Mouse (Mus musculus) layer of hippocampus, postnatal 10 days (tissue): Measurements from ENCODE around the gene Arhgef28. TPM values are rescaled to one million over a fixed set of nuclear protein-coding genes. Genes with fewer than 3 reads are reported as not detected.

Source experiments
- DNase-seq, 2 experiments: peaks; one replicate each; pipeline ENCODE4 v3.0.0; 2021; ENCODE audit warnings: low spot score in 2 of 2
- long read RNA-seq: library from polyadenylated mRNA; stranded (forward); transcript quantifications from one replicate; pipeline ENCODE4 v2.0.0, GENCODE M21; 2023
- total RNA-seq, 2 experiments: library from RNA; stranded (reverse); gene quantifications; 2 replicates each; pipeline ENCODE4 v1.2.3; 2021

The Arhgef28 gene
- total RNA-seq, result 10 to 100 TPM; 76.3 to 80.5 TPM
- long read RNA-seq, partial matches to known transcripts, result 5 of 8 reads
- long read RNA-seq, other reads (novel, unspliced or antisense), result 3 of 8 reads

DNA sequence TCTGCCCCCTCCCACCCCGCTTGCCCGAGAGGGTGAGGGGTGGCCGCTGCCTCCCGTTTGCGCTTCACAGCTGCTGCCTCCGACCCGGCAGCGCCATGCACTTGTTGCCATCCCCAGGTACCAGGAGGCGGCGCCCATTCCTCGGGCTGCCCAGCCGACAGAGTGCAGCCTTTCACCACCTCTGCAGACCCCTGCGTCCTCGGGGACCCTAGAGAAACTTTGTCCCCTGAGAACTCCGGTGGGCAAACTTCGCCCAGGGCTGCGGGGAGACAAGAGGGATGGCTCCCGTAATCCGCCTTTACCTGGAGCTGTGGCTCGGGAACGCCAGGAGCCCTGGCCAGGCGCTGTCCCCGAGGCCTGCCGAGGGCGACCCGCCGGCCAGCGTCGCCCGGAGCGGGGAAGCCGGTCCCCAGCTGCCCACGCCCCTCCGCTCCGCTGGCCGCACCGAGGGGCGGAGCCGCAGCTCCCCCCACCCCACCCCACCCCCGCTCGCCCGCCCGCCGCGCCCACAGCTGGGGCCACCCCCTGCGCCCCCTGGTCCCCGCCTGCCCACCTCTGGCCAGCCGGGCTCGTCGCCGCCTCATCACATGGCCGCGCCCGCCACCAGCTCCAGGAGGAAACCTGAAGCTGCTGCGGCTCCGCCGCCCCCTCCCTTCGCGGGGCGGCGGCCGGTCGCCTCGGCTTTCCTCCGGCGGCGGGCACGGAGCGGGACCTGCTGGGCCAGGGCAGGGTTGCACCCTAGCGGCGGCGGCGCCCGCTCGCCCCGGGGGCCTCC lies at the start of gene Arhgef28:
Gene Arhgef28, minus strand, starts transcription at position 669 of the 775 bp plus-strand sequence.
- peak; percentile 43 to 68 for DNase-seq

DNA sequence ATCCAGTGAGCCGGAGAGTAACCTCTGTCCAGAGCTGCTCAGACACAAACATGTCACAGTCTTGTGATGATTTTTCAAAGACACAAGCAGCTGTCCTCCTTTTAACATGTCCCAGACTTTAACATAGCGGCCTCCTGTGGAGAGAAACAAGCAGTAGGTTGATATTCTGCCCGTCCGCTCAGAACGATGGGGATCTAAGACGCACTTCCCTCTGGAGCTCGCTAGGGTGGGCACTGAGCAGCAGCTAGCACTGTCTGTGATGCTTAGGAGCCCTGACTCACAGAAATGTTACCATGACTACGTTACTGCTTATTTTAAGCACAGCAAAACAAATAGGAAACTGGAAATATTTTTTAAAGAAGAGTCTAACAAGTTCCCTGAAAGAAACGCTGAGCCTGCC lies 48.7 kb upstream of the Arhgef28 start:
- peak; percentile 37 to 60 for DNase-seq

DNA sequence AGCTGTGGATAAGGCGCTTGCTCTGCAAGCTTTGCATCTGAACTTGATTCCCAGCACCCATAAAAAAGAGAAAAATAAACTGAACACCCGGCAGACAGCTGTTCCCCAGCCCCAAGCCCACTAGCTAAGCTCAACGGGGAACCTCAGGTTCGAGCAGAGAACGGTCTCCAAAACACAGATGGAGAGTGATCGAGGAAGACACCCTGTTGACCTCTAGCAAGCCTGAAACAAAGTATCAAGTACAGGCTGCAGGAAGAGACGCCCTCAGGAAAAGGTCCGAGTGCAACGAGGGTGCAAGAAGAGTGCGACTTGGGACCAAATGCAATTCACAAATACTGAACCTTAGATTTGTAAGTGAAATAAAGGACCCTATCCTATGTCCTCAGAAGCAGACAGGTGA lies 43.4 kb upstream of the Arhgef28 start:
- DNase-seq, result no peak

DNA sequence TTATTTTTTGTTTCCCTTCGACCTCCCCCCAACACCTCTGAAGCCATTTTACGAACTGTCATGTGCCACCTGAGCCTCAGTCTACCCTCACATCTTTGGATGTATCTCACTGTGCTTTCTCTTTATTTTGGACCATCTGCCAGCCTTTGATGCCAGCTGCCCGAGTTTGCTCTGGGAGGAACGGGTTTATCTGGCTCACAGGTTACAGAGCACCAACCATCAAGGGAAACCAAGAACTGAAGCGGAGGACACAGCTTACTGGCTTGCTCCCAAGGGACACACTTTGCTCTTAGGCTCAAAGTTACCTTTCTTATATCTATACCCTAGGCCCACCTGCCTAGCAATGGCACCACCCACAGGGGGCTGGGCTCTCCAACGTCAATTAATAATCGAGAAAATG lies 39.1 kb upstream of the Arhgef28 start:
- DNase-seq, result no peak

DNA sequence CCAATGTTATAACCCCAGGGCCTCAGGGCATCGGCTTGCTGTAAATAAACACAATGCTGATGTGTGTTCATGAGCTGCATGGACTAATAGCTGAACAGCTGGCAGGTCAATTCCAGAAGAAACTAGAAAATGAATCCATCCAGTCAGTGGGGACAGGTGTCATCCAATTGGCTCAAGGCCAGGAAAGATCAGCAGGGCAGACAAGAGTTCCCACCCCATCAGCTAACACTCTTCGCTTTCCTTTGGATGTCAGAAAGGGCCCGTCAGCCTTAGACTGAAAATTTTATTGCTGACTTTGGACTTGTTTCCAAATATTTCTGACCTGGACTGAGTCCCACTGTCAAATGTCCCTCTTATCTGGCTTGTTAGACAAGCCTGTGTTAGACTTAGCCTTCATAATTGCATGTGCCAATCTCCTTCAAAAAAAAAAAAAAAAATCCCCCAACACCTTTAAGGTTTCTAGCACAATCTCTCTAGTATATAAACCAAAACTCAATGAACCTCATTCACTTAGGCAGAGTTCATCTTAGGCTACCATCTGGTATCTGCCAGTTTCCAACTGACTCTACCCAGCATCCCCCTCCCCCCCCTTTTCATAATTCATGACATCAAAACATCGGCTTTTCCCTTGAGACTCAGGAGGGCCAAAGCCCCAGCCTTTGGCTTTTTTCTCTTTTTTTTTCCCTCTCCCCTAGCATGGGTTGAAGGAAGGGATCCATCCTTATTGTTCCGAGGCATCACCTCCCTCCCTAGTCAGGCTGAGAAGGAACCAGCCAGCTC lies 38.5 kb upstream of the Arhgef28 start:
- no peak for DNase-seq

DNA sequence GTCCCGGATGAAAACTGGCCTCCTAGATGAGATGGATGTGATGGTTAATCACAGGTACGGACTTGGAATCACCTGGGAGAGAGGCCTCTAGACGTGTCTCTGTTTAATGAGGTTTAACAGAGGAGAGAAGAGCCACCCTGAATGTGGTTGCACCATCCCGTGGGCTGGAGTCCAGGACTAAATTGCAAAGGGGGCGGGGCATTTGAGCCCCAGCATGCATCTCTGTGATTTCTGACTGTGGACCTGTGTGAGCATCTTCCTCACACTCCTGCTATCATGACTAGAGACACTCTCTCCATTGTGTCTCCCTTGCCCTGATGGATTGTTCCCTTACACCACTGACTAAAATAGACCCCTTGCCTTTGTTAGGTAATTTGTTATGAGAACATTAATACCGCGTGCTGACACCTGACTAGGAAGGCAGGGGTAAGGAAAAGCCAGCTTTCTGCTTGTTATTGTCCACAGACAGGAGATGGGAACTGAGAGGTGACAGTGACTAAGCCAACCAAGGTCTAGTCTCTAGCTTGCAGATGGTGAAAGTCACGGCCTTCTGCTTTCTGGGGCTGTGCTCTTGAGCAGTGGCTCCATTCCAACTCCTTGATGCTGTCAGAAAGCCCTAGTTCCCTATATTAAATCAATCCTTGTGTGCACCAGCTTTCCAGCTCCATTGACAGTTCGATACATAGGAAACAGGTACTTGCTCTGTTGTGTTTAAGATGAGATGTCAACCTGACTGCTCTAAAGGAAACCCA lies 35.5 kb upstream of the Arhgef28 start:
- no peak for DNase-seq

DNA sequence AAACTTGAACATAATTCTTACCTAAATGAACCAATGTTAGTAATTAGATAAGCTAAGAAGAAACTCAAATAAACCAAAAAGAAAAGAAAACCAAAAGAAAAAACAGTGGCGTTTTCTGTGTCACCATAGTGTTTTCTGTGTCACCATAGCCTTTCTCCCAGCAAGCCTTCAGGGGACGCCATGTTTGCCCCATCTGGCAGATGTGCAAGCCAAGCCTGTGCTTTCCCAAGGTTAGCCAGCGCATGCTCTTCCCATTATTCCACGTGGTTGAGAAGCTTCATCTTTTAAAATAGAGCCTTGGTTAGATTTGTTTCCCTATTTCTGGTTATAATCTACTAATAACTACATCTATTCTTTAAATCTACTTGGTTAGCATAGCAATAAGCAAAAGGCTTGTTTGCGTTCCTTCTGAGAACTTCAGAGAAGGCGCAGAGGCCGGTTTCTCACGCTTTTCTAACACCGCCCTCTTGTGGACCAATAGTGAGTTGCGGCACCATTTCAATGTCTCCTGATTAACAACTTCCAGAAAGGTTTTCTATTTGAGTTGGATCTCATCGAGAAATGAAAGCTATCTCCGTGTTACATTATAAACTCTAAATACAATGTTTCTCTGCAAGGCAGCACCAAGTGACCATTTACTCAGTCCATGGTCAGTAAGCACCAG lies 33.9 kb upstream of the Arhgef28 start:
- peak; percentile 86 for DNase-seq

DNA sequence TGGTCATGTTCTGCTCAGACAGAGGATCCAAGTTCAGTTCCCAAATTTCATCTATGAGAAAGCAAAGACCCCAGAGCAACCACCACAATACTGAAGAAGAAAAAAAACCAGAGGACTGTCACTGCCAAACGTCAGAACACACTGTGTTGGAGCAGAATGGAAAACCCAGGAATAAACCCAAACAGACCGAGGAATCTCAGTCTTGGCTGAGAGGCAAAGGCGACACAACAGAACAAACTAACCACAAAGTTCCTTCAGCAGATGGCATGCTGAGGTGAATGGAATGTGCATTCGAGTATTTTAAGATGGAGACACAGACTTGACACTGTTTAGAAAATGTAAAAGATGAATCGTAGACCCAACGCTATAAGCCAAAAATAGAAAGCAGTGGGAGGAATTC lies 29.2 kb upstream of the Arhgef28 start:
- DNase-seq, result no peak

DNA sequence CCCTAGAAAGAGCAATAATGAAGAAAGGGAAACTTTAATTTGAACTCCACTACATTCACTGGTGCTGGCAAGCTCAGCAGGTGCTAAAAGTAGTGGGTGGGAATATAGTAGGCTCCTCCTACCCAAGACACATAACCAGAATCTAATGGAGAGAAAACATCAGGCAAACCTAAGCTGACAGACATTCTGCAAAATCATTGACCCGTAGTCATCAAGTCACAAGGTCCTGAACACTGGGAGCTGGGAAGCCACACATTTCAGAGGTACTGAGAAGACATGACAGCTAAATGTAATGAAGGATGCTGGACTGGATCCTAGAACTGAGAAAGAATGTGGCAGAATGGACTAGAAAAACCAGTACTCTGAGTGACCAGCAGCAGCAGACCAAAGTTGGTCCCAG lies 24.3 kb upstream of the Arhgef28 start:
- DNase-seq, result no peak

DNA sequence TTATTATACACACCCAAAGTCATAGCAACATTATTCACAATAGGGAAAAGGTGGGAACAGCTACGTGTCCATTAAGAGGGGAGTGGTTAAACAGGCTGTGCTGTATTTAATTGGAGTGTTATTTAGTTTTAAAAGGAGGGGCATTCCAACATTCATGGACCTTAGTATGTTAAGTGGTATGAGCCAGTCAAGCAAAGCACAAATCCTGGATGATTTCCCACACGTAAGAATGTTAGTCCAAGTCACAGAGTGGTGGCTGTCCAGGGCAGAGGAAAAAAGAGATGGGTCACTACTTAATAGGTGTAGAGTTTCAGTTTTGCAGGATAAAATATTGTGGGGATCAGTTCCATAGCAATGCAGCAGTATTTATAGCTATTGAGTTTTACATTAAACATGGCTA lies 20.0 kb upstream of the Arhgef28 start:
- no peak for DNase-seq

DNA sequence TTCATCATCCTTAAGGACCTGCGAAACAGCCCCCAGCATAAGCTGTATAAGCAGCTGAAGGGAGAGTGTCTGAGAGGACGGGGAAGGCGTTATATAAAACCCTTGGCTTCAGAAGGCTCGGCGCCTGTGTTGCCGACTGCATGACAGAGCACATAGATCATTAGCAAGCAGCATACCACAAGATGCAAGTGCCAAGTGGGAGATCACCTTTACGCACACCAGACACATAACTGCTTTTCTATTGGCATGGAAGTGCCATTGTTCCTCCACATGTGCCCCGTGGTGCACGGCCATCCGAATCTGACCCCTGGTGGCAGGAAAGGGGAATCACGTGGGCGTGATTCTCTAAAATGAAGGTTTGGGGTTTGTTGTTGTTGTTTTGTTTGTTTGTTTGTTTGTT lies 16.6 kb upstream of the Arhgef28 start:
- peak in 1 of 2 experiments; percentile 50 for DNase-seq

DNA sequence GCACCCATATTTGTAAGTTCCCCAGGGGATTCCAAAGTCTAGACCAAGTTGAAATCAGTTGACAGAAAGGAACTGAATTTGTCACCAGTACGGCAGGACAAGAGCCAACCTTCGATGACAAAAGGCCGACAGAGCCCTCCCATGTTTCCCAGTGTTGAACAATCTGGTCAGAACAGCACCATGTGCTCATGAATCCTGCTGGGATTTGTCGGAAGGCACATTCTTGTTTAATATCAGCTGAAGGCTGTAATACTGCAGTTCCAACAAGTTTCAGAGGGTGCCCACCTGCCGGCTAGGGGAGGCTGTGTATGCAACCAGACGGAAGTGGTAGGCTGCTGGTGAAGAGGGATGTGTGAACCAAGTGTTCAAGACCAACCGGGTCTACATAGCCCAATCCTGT lies 3.9 kb upstream of the Arhgef28 start:
- DNase-seq, result no peak

DNA sequence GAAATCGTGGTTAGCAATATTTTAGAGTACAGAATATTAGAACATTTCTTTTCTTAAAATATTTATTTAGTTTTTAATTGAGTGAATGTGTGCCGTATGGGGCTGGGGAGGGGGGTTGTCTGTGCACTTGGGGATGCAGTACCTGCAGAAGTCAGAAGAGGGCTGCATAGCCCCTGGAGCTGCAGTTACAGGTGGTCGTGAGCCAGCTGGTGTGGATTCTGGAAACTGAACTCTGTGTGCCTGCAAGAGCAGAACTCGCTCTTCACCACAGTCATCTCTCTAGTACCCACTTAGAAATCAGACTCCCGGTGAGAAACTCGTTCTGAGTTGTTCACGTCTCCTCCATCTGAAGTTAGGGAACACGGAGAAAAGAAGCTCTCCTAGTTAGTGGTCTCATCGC lies 2.6 kb upstream of the Arhgef28 start:
- DNase-seq, result peak; percentile 69 to 72

DNA sequence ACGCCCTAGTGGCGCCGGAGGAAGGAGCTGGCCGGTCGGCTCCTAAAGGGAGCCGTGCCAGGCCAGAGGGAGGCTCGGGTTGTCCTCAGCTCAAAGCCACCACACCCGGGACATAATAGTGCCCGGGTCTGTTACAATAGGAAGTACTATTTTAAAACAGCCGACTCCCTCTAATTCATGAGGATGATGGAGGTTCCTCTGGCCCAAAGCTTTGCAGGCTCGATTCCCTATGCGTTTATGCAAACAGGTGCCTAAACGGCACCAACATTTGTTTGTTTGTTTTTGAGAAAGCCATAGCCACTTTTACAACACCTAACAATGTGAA lies 269 bp upstream of the Arhgef28 start:
- no peak for DNase-seq

DNA sequence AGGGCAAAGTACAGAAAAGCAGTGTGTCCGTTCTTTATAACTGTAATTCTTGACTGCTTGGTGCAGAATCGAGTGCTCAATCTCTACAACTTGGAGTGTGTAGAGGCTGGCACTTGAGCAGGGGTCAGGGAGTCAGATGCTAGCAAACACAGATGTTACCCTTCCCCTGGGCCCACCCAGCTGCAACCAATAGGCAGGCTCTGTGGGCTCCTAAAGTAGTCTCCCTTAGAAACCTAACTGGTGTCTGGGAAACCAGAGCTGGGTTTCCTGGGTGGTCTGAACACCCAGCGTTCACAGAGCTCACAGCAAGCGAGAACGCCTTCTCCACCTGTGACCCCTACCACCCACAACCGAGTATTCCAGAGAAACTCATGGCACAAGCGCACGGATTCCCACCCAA lies 1.1 kb downstream of the Arhgef28 start:
- DNase-seq, result peak in 1 of 2 experiments; percentile 34

DNA sequence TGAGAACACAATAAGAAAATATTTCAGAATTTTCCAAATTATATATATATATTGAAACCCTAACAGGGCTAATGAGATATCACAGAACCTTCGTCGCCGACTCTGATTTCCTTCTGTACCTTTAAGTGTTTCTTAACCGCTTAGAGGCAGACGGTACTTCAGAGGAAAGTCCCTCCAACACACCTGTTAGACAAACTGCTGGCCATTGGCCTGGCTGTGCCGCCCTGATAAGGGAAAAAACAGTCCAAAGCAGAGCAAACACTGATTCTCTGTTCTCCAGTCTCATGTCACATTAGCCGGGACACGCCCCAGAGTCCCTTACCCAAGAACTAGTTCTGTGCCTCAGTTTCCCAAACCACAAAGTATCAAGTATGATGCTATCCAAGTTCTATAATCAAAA lies 1.9 kb downstream of the Arhgef28 start:
- DNase-seq, result no peak

DNA sequence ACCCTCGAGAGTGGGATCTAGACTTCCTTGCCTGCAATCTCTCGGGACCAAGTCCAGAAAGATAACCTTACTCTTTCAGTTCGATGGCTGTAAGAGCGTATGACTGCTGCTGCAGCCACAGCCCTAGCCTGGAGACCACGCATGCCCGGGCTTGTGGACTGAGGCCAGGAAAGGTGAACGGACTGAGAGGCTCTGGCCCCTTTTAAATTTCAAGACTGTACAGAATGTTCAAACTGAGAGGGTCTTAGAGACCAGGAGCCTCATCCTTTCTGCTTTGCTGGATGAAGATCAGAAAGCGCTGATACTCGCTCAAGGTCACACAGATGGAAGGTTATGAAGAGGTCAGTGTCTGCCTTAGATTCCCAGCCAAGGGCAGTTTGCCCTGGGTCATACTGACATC lies 4.8 kb downstream of the Arhgef28 start:
- DNase-seq, result no peak

DNA sequence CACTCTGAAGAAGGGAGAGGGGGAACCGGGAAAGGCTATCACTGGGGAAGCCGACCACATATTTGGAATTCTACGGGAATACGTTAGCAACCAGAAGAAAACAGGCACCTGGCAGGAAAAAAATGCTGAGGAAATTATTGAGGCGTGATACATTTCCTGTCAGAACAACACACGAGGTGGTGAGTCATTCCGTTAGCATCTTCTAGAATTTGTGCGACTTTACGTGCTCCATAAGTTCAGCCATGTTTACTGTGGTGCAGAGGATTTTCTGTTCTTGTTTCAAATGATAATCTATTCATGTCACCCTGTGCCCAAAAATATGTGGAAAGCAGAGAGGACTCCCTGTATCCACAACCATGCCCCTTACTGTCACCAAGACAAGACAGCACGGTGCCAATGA lies 13.6 kb downstream of the Arhgef28 start:
- DNase-seq, result no peak

DNA sequence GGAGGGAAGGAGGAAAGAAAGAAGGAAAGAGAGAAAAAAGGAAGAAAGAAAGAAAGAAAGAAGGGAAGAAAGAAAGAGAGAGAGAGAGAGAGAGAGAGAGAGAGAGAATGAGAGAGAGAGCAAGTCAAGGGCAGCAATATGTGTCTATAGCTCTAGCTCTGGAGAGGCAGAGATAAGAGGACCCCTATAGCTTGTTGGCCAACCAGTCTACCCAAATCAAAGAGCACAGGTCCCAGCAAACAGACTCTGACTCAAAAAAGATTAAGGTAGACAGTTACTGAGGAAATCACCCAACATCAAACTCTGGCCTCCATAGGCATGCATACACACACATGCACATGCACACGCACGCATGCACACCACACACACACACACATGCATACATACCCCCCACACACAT lies 17.7 kb downstream of the Arhgef28 start:
- DNase-seq, result no peak

DNA sequence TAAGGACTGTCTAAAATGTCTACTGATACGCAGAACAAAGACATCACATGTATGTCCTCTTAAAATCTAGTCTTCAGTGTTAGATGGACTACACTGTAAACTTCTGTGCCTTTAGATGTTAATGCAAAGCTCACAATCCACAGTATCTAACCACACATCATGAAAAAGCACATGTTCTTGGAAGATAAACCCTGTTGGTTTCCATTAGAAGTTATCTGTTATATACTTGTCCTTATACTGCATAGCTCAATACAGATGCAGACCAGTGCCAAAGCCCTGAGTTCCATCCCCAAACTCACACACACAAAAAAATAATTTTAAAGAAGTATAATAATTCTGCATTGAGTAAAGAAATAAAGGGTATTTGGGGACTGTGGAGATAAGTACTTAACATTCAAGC lies 18.3 kb downstream of the Arhgef28 start:
- DNase-seq, result no peak

DNA sequence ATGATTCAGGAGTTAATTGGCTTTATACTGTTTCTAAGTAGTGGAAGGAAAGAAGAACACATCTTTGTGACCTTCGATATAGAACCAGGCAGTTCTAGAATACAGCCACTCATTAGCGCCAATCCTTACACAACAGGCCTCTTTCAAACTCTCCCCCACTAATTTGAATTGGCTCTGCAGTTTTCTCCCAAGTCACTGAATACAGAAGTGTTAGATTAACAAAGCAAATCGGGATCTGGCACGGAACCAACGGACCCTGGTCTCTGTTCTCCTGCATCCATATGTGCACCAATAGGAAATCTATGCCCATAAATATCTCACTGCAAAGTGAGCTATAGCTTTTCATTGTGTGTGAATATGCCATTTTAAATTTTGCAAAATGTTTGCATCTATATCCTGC lies 20.1 kb downstream of the Arhgef28 start:
- peak; percentile 32 to 49 for DNase-seq
